Mouse (Mus musculus): ENCODE measurements around the gene Erlin1. TPM values are rescaled to one million over a fixed set of nuclear protein-coding genes. Genes with fewer than 3 reads are reported as not detected.
A peak's percentile ranks its signal among the peaks of the same experiment; 100 is the strongest.

The Erlin1 gene
- polyA plus RNA-seq, 1 experiment from 2014 or later = 19.5 TPM

GRCm38 (mm10) chr19:44080920-44081319, 11.3 kb upstream of the Erlin1 start:
- no peak overlapping the region for H3K9ac ChIP-seq (replicated peaks)
- H3K4me3 ChIP-seq (replicated peaks) = no peak overlapping the region
- H3K4me2 ChIP-seq (replicated peaks) = no peak overlapping the region
- WGBS = 89% methylated on average over 2 of the region's 2 CpGs
- H3K4me1 ChIP-seq (replicated peaks) = no peaks in the 10 kb centered on the region
- no peak for ATAC-seq
- peaks cover 72% of the 10 kb centered on the region for H3K36me3 ChIP-seq
- H3K27ac ChIP-seq = no peak overlapping the region
- no peaks in the 10 kb centered on the region for H3K9me3 ChIP-seq
- no peaks in the 10 kb centered on the region for H3K27me3 ChIP-seq

GRCm38 (mm10) chr19:44080023-44080422, 10.4 kb upstream of the Erlin1 start:
- WGBS = 88% methylated on average over 2 of the region's 2 CpGs
- Histone ChIP-seq H3K27ac (no peak overlapping the region), H3K9ac (replicated peaks) (no peak overlapping the region), H3K9me3 (no peaks in the 10 kb centered on the region), H3K27me3 (no peaks in the 10 kb centered on the region), H3K4me3 (replicated peaks) (no peak overlapping the region), H3K4me2 (replicated peaks) (no peak overlapping the region), H3K4me1 (replicated peaks) (no peaks in the 10 kb centered on the region), H3K36me3 (peaks cover 76% of the 10 kb centered on the region)
- no peak for ATAC-seq

- Histone ChIP-seq H3K27me3 (no peaks in the 10 kb centered on the region), H3K4me1 (replicated peaks) (no peaks in the 10 kb centered on the region), H3K27ac (no peak overlapping the region), H3K9ac (replicated peaks) (no peak overlapping the region), H3K4me2 (replicated peaks) (no peak overlapping the region), H3K4me3 (replicated peaks) (no peak overlapping the region), H3K9me3 (no peaks in the 10 kb centered on the region), H3K36me3 (peaks cover 60% of the 10 kb centered on the region)
- 96% methylated on average over 4 of the region's 4 CpGs for WGBS
- ATAC-seq = no peak
Observed at GRCm38 (mm10) chr19:44077024-44077423, 7.4 kb upstream of the Erlin1 start.

GRCm38 (mm10) chr19:44076457-44076856, 6.9 kb upstream of the Erlin1 start:
- Histone ChIP-seq H3K4me1 (replicated peaks) (no peaks in the 10 kb centered on the region), H3K9ac (replicated peaks) (no peak overlapping the region), H3K27me3 (no peaks in the 10 kb centered on the region), H3K9me3 (no peaks in the 10 kb centered on the region), H3K4me2 (replicated peaks) (no peak overlapping the region), H3K27ac (no peak overlapping the region), H3K36me3 (peaks cover 60% of the 10 kb centered on the region), H3K4me3 (replicated peaks) (no peak overlapping the region)
- no peak for ATAC-seq
- WGBS = 96% methylated on average over 9 of the region's 9 CpGs

- no peak for ATAC-seq
- 91% methylated on average over 11 of the region's 11 CpGs for WGBS
- Histone ChIP-seq H3K27ac (no peak overlapping the region), H3K4me2 (replicated peaks) (no peak overlapping the region), H3K9ac (replicated peaks) (no peak overlapping the region), H3K4me1 (replicated peaks) (peaks cover 2% of the 10 kb centered on the region; the same call in 1 of the 2 replicates), H3K9me3 (no peaks in the 10 kb centered on the region), H3K27me3 (no peaks in the 10 kb centered on the region), H3K36me3 (peaks cover 50% of the 10 kb centered on the region), H3K4me3 (replicated peaks) (no peak overlapping the region)
Observed at GRCm38 (mm10) chr19:44074986-44075385, 5.4 kb upstream of the Erlin1 start.

- WGBS = 61% methylated on average over 5 of the region's 5 CpGs
- H3K9ac ChIP-seq (replicated peaks) = no peak overlapping the region
- H3K4me3 ChIP-seq (replicated peaks) = no peak overlapping the region
- H3K27me3 ChIP-seq = no peaks in the 10 kb centered on the region
- no peak overlapping the region for H3K27ac ChIP-seq
- no peak overlapping the region for H3K4me2 ChIP-seq (replicated peaks)
- peaks cover 17% of the 10 kb centered on the region for H3K36me3 ChIP-seq
- no peak for ATAC-seq
- H3K4me1 ChIP-seq (replicated peaks) = peaks cover 19% of the 10 kb centered on the region
- no peaks in the 10 kb centered on the region for H3K9me3 ChIP-seq
Observed at GRCm38 (mm10) chr19:44071166-44071565, 1.6 kb upstream of the Erlin1 start.

GRCm38 (mm10) chr19:44069914-44070232, 288 bp upstream of the Erlin1 start:
- WGBS = 6% methylated on average over 4 of the region's 4 CpGs
- peaks cover 7% of the 10 kb centered on the region for H3K36me3 ChIP-seq
- ATAC-seq = no peak
- H3K27ac ChIP-seq = peak overlapping the region; percentile 74
- H3K4me1 ChIP-seq (replicated peaks) = peaks cover 19% of the 10 kb centered on the region
- peak overlapping the region; percentile 80 for H3K9ac ChIP-seq (replicated peaks)
- H3K4me3 ChIP-seq (replicated peaks) = peak overlapping the region; percentile 63
- H3K4me2 ChIP-seq (replicated peaks) = peak overlapping the region; percentile 95
- no peaks in the 10 kb centered on the region for H3K9me3 ChIP-seq
- H3K27me3 ChIP-seq = no peaks in the 10 kb centered on the region

- peak overlapping the region; percentile 95 for H3K4me2 ChIP-seq (replicated peaks)
- H3K9ac ChIP-seq (replicated peaks) = peak overlapping the region; percentile 80
- no peak for ATAC-seq
- peaks cover 19% of the 10 kb centered on the region for H3K4me1 ChIP-seq (replicated peaks)
- 84% methylated on average over 4 of the region's 4 CpGs for WGBS
- peaks cover 14% of the 10 kb centered on the region for H3K36me3 ChIP-seq
- H3K27ac ChIP-seq = no peak overlapping the region
- H3K9me3 ChIP-seq = no peaks in the 10 kb centered on the region
- H3K4me3 ChIP-seq (replicated peaks) = peak overlapping the region; percentile 63
- no peaks in the 10 kb centered on the region for H3K27me3 ChIP-seq
Observed at GRCm38 (mm10) chr19:44068232-44068631, 1.4 kb downstream of the Erlin1 start.

- no peak for ATAC-seq
- WGBS = 89% methylated on average over 9 of the region's 9 CpGs
Observed at GRCm38 (mm10) chr19:44067323-44068049, 2.1 kb downstream of the Erlin1 start.

GRCm38 (mm10) chr19:44064734-44065133, 4.9 kb downstream of the Erlin1 start:
- Histone ChIP-seq H3K36me3 (peaks cover 33% of the 10 kb centered on the region), H3K4me3 (replicated peaks) (no peak overlapping the region), H3K4me2 (replicated peaks) (no peak overlapping the region), H3K27me3 (no peaks in the 10 kb centered on the region), H3K9ac (replicated peaks) (no peak overlapping the region), H3K9me3 (no peaks in the 10 kb centered on the region), H3K27ac (no peak overlapping the region), H3K4me1 (replicated peaks) (peaks cover 16% of the 10 kb centered on the region)
- ATAC-seq = no peak
- 92% methylated on average over 2 of the region's 2 CpGs for WGBS

More at GRCm38 (mm10) chr19:44067323-44068049, 2.1 kb downstream of the Erlin1 start:
- Histone ChIP-seq H3K4me1 (replicated peaks) (peaks cover 19% of the 10 kb centered on the region), H3K9me3 (no peaks in the 10 kb centered on the region), H3K27ac (no peak overlapping the region), H3K27me3 (no peaks in the 10 kb centered on the region), H3K4me3 (replicated peaks) (no peak overlapping the region), H3K4me2 (replicated peaks) (no peak overlapping the region), H3K9ac (replicated peaks) (no peak overlapping the region), H3K36me3 (peaks cover 18% of the 10 kb centered on the region)

- Histone ChIP-seq H3K27me3 (no peaks in the 10 kb centered on the region), H3K36me3 (peaks cover 39% of the 10 kb centered on the region), H3K4me2 (replicated peaks) (no peak overlapping the region), H3K9me3 (no peaks in the 10 kb centered on the region), H3K4me1 (replicated peaks) (peaks cover 14% of the 10 kb centered on the region), H3K27ac (no peak overlapping the region), H3K4me3 (replicated peaks) (no peak overlapping the region), H3K9ac (replicated peaks) (no peak overlapping the region)
- no peak for ATAC-seq
- whole genome bisulfite sequencing = 91% methylated on average over 7 of the region's 7 CpGs
Observed at GRCm38 (mm10) chr19:44063773-44064172, 5.8 kb downstream of the Erlin1 start.

GRCm38 (mm10) chr19:44060226-44060625, 9.4 kb downstream of the Erlin1 start:
- Histone ChIP-seq H3K27me3 (no peaks in the 10 kb centered on the region), H3K9ac (replicated peaks) (no peak overlapping the region), H3K4me3 (replicated peaks) (no peak overlapping the region), H3K27ac (no peak overlapping the region), H3K36me3 (peaks cover 55% of the 10 kb centered on the region), H3K4me1 (replicated peaks) (no peaks in the 10 kb centered on the region), H3K9me3 (no peaks in the 10 kb centered on the region), H3K4me2 (replicated peaks) (no peak overlapping the region)
- no peak for ATAC-seq
- 90% methylated on average over 3 of the region's 3 CpGs for WGBS

All from midbrain, embryonic 13.5 days (tissue).